Mouse (Mus musculus): ENCODE results near the gene Vav2.

Vav2 gene

GRCm38 (mm10) chr2:27408194-27408593, 18.6 kb downstream of the Vav2 start:
- no peak for DNase-seq (ENCODE audit: low spot score)

- no peak for DNase-seq (ENCODE audit: low spot score)
Measured at GRCm38 (mm10) chr2:27406928-27407327, 19.9 kb downstream of the Vav2 start.

GRCm38 (mm10) chr2:27405094-27405884, 21.5 kb downstream of the Vav2 start:
- no peak for DNase-seq (ENCODE audit: low spot score)

GRCm38 (mm10) chr2:27404375-27405093, 22.3 kb downstream of the Vav2 start:
- no peak for DNase-seq (ENCODE audit: low spot score)

- no peak for DNase-seq (ENCODE audit: low spot score)
Measured at GRCm38 (mm10) chr2:27401544-27401943, 25.3 kb downstream of the Vav2 start.

- DNase-seq (ENCODE audit: low spot score), result no peak
Measured at GRCm38 (mm10) chr2:27400083-27400482, 26.8 kb downstream of the Vav2 start.

GRCm38 (mm10) chr2:27396656-27397440, 30.0 kb downstream of the Vav2 start:
- peak; percentile 21 for DNase-seq (ENCODE audit: low spot score)

- DNase-seq (ENCODE audit: low spot score), result no peak
Measured at GRCm38 (mm10) chr2:27394158-27394832, 32.5 kb downstream of the Vav2 start.

- DNase-seq (ENCODE audit: low spot score), result no peak
Measured at GRCm38 (mm10) chr2:27392278-27392677, 34.6 kb downstream of the Vav2 start.

GRCm38 (mm10) chr2:27390775-27391174, 36.1 kb downstream of the Vav2 start:
- DNase-seq (ENCODE audit: low spot score), result no peak

GRCm38 (mm10) chr2:27390325-27390724, 36.5 kb downstream of the Vav2 start:
- DNase-seq (ENCODE audit: low spot score), result no peak

- no peak for DNase-seq (ENCODE audit: low spot score)
Measured at GRCm38 (mm10) chr2:27389272-27390162, 37.3 kb downstream of the Vav2 start.

GRCm38 (mm10) chr2:27387209-27387608, 39.6 kb downstream of the Vav2 start:
- DNase-seq (ENCODE audit: low spot score), result no peak

- no peak for DNase-seq (ENCODE audit: low spot score)
Measured at GRCm38 (mm10) chr2:27381698-27382097, 45.1 kb downstream of the Vav2 start.

GRCm38 (mm10) chr2:27381254-27381653, 45.6 kb downstream of the Vav2 start:
- no peak for DNase-seq (ENCODE audit: low spot score)

- no peak for DNase-seq (ENCODE audit: low spot score)
Measured at GRCm38 (mm10) chr2:27377876-27378275, 49.0 kb downstream of the Vav2 start.

- no peak for DNase-seq (ENCODE audit: low spot score)
Measured at GRCm38 (mm10) chr2:27377164-27377563, 49.7 kb downstream of the Vav2 start.

- no peak for DNase-seq (ENCODE audit: low spot score)
Measured at GRCm38 (mm10) chr2:27375141-27375540, 51.7 kb downstream of the Vav2 start.

- DNase-seq (ENCODE audit: low spot score), result no peak
Measured at GRCm38 (mm10) chr2:27373349-27373748, 53.5 kb downstream of the Vav2 start.

GRCm38 (mm10) chr2:27371450-27371849, 55.4 kb downstream of the Vav2 start:
- no peak for DNase-seq (ENCODE audit: low spot score)

- no peak for DNase-seq (ENCODE audit: low spot score)
Measured at GRCm38 (mm10) chr2:27368980-27369379, 57.9 kb downstream of the Vav2 start.
